Mouse (Mus musculus): Measurements from ENCODE around the gene Cfap126. TPM values are rescaled to one million over a fixed set of nuclear protein-coding genes. Genes with fewer than 3 reads are reported as not detected.

Gene Cfap126
- polyA plus RNA-seq, 1 experiment from 2014 or later: 1.5 TPM

DNA sequence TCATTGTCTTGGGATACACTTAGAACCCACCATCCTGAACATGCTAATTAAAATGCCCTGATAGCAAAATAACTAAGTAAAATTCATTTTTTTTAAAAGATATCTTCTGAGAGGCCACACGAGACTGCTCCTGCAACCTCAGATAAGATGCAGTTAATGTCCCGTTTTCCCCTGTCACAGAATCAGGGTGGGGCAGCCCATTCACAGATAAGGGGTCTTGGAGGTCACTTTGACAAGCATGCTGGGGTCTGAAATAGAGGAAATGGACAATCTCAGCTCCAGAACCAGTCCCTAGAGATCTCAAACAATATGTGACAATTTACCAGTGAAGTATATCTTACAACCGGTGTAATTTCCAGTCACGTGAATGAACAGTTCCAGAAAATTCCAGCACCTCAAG lies 2.6 kb downstream of the Cfap126 start:
- Histone ChIP-seq H3K4me1 (ENCODE audit: insufficient read depth) (peaks cover 24% of the 10 kb centered on the region), H3K4me3 (ENCODE audit: low read depth, low read length) (no peak overlapping the region), H3K27me3 (ENCODE audit: insufficient read depth, low read length) (no peaks in the 10 kb centered on the region), H3K9ac (replicated peaks) (no peak overlapping the region), H3K27ac (ENCODE audit: low read depth) (no peak overlapping the region), H3K4me2 (ENCODE audit: low read depth, low read length) (peak overlapping the region; percentile 23; the same call in 1 of the 2 replicates), H3K9me3 (ENCODE audit: low read length) (no peaks in the 10 kb centered on the region), H3K36me3 (replicated peaks; ENCODE audit: insufficient read depth, low read length) (no peaks in the 10 kb centered on the region)
- ATAC-seq: no peak
- DNase-seq: no peak
- no peak for TF ChIP-seq CTCF (IDR thresholded peaks at IDR 0.05; ENCODE audit: low read depth)
- no peak for TF ChIP-seq EP300 (IDR thresholded peaks at IDR 0.05; ENCODE audit: low read depth)
- 56% methylated on average over 4 of the region's 4 CpGs for WGBS (ENCODE audit: insufficient replicate concordance)

DNA sequence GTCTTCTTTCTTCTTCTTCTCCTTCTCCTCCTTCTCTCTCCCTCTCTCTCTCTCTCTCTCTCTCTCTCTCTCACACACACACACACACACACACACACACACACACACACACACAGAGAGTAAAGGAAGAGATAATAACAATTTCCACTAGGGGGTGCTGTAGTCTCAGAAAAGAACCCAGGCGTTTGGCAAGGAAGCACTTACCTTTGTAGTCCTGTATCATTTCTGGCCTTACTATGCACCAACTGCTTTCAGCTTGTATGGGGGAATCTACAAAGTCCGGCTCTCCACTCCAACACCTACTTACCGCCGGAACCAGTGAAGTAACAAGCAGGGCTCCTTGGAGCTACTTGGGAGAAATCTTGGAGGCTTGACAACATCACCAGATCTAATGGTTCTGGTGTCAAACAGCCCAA lies 4.6 kb downstream of the Cfap126 start:
- TF ChIP-seq CTCF (IDR thresholded peaks at IDR 0.05; ENCODE audit: low read depth): peak; percentile 79
- TF ChIP-seq EP300 (IDR thresholded peaks at IDR 0.05; ENCODE audit: low read depth): no peak
- Histone ChIP-seq H3K36me3 (replicated peaks; ENCODE audit: insufficient read depth, low read length) (no peaks in the 10 kb centered on the region), H3K4me3 (ENCODE audit: low read depth, low read length) (no peak overlapping the region), H3K4me2 (ENCODE audit: low read depth, low read length) (no peak overlapping the region), H3K27me3 (ENCODE audit: insufficient read depth, low read length) (no peaks in the 10 kb centered on the region), H3K27ac (ENCODE audit: low read depth) (no peak overlapping the region), H3K4me1 (ENCODE audit: insufficient read depth) (peaks cover 20% of the 10 kb centered on the region), H3K9ac (replicated peaks) (no peak overlapping the region), H3K9me3 (ENCODE audit: low read length) (no peaks in the 10 kb centered on the region)
- DNase-seq (peak; percentile 59), ATAC-seq (peak; percentile 56)
- 6% methylated on average over 4 of the region's 4 CpGs for WGBS (ENCODE audit: insufficient replicate concordance)

DNA sequence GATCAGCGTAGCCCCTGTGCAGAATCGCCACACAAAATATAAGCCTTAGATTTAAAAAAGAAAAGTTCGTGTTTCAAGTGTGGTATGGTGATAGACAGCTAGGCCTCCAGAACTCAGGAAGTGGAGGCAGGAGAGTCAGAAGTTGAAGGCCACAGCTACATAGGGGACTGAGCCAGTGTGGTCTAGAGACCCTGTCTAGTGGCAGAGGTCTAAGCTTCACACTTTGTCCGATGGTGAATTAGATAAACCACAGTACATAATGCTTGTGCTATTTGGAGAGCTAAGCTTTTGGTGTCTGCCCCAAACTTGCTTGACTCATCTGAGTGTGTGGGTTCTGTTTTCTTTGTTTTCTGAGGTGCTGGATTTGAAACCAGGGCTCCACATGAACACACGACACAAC lies 5.3 kb downstream of the Cfap126 start:
- Histone ChIP-seq H3K4me3 (ENCODE audit: low read depth, low read length) (no peak overlapping the region), H3K4me1 (ENCODE audit: insufficient read depth) (peaks cover 18% of the 10 kb centered on the region), H3K27me3 (ENCODE audit: insufficient read depth, low read length) (no peaks in the 10 kb centered on the region), H3K4me2 (ENCODE audit: low read depth, low read length) (no peak overlapping the region), H3K36me3 (replicated peaks; ENCODE audit: insufficient read depth, low read length) (no peaks in the 10 kb centered on the region), H3K9ac (replicated peaks) (no peak overlapping the region), H3K27ac (ENCODE audit: low read depth) (no peak overlapping the region), H3K9me3 (ENCODE audit: low read length) (no peaks in the 10 kb centered on the region)
- no peak for TF ChIP-seq EP300 (IDR thresholded peaks at IDR 0.05; ENCODE audit: low read depth)
- no peak for TF ChIP-seq CTCF (IDR thresholded peaks at IDR 0.05; ENCODE audit: low read depth)
- 75% methylated on average over 5 of the region's 5 CpGs for WGBS (ENCODE audit: insufficient replicate concordance)
- DNase-seq (no peak), ATAC-seq (no peak)

DNA sequence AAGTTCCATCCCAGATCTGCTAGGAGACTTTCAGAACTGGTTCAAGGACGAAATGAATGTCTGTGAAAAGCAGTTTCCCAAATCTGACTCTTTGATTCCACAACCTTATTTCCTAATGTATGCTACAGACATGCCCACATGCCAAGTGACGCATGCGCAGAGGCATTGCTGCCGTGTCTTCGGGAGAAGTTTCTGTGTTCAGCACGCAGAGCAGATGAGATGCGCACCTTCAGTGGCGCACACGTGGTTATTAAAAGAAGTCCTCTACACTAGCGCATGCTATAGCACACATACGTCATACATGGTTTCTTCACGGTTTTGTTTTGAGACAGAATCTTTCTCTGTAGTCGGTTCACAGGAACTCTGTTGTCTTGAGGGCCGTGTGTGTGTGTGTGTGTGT lies 5.7 kb downstream of the Cfap126 start:
- H3K27me3 ChIP-seq (ENCODE audit: insufficient read depth, low read length): no peaks in the 10 kb centered on the region
- DNase-seq (no peak), ATAC-seq (no peak)
- no peaks in the 10 kb centered on the region for H3K36me3 ChIP-seq (replicated peaks; ENCODE audit: insufficient read depth, low read length)
- H3K9me3 ChIP-seq (ENCODE audit: low read length): no peaks in the 10 kb centered on the region
- H3K9ac ChIP-seq (replicated peaks): no peak overlapping the region
- H3K4me1 ChIP-seq (ENCODE audit: insufficient read depth): peaks cover 16% of the 10 kb centered on the region; the same call in 1 of the 2 replicates
- TF ChIP-seq EP300 (IDR thresholded peaks at IDR 0.05; ENCODE audit: low read depth) (no peak), CTCF (IDR thresholded peaks at IDR 0.05; ENCODE audit: low read depth) (no peak)
- H3K4me2 ChIP-seq (ENCODE audit: low read depth, low read length): no peak overlapping the region
- H3K27ac ChIP-seq (ENCODE audit: low read depth): no peak overlapping the region
- H3K4me3 ChIP-seq (ENCODE audit: low read depth, low read length): no peak overlapping the region
- 82% methylated on average over 14 of the region's 14 CpGs for WGBS (ENCODE audit: insufficient replicate concordance)

DNA sequence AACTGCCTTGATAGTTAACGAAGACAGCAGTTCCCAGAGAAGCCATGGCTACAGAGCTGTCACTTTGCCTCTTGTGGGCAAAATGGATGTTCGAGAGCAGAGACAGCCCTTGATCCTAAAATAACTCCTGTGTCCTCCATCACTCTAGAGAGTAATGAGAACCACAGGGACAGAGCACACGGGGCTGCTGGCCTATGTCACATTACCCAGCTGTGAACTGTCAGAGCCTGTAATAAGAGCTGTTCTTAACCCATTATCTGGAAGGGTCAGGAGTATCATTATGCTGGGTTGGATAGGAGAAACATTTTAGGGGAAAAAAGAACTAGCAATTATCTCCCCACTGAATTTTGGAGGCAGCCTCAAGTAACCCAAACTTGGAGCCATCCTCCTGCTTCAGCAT lies 7.2 kb downstream of the Cfap126 start:
- TF ChIP-seq CTCF (IDR thresholded peaks at IDR 0.05; ENCODE audit: low read depth) (no peak), EP300 (IDR thresholded peaks at IDR 0.05; ENCODE audit: low read depth) (no peak)
- 65% methylated on average over 3 of the region's 3 CpGs for WGBS (ENCODE audit: insufficient replicate concordance)
- no peaks in the 10 kb centered on the region for H3K36me3 ChIP-seq (replicated peaks; ENCODE audit: insufficient read depth, low read length)
- ATAC-seq (no peak), DNase-seq (no peak)
- no peak overlapping the region for H3K27ac ChIP-seq (ENCODE audit: low read depth)
- no peak overlapping the region for H3K4me3 ChIP-seq (ENCODE audit: low read depth, low read length)
- no peaks in the 10 kb centered on the region for H3K27me3 ChIP-seq (ENCODE audit: insufficient read depth, low read length)
- peaks cover 20% of the 10 kb centered on the region for H3K4me1 ChIP-seq (ENCODE audit: insufficient read depth)
- H3K9me3 ChIP-seq (ENCODE audit: low read length): no peaks in the 10 kb centered on the region
- no peak overlapping the region for H3K9ac ChIP-seq (replicated peaks)
- H3K4me2 ChIP-seq (ENCODE audit: low read depth, low read length): no peak overlapping the region

DNA sequence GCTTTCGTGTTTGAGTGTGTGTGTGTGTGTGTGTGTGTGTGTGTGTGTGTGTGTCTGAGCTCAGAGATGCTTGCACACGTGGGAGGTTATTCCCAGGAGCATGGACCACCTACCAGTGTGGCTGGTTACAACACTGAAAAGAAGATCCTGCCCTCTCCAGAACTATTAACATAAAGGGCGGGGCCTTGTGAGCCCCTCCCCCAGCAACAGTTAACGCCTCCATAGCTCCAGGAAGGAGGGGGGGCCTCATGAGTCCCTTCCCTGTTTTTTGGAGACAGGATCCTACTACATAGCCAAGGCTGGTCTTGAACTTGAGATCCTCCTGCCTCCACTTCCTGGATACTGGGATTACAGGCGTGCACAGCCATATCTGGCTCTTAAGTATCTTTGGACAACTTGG lies 8.1 kb downstream of the Cfap126 start:
- WGBS (ENCODE audit: insufficient replicate concordance): 42% methylated on average over 5 of the region's 5 CpGs
- Histone ChIP-seq H3K4me3 (ENCODE audit: low read depth, low read length) (no peak overlapping the region), H3K27ac (ENCODE audit: low read depth) (no peak overlapping the region), H3K4me2 (ENCODE audit: low read depth, low read length) (no peak overlapping the region), H3K4me1 (ENCODE audit: insufficient read depth) (peaks cover 16% of the 10 kb centered on the region), H3K27me3 (ENCODE audit: insufficient read depth, low read length) (no peaks in the 10 kb centered on the region), H3K9me3 (ENCODE audit: low read length) (no peaks in the 10 kb centered on the region), H3K9ac (replicated peaks) (no peak overlapping the region), H3K36me3 (replicated peaks; ENCODE audit: insufficient read depth, low read length) (no peaks in the 10 kb centered on the region; the same call in 1 of the 2 replicates)
- no peak for DNase-seq
- ATAC-seq: no peak
- TF ChIP-seq EP300 (IDR thresholded peaks at IDR 0.05; ENCODE audit: low read depth): no peak
- no peak for TF ChIP-seq CTCF (IDR thresholded peaks at IDR 0.05; ENCODE audit: low read depth)

DNA sequence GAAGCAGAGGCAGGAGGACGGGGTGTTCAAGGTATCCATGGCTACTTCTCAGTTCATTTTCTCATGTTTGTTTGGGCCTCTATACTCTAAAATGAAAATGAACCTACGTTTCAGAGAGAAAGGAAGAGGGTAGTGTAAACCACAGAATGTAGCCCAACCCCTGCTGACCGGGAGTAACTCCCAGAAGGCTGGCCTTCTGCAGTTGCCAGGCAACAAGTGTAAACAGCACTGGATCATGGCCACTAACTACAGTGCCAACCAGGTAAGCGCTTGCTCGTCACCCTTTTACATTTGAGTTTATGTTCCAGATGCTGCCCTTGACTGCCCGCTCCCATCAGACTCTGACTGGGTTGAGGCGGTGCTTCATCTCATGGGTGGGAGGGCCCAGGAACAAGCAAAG lies 9.2 kb downstream of the Cfap126 start:
- 0 out of 2 replicates have a peak overlapping the region, but pooled peaks have one; percentile 24 for H3K27ac ChIP-seq (ENCODE audit: low read depth)
- TF ChIP-seq CTCF (IDR thresholded peaks at IDR 0.05; ENCODE audit: low read depth) (no peak), EP300 (IDR thresholded peaks at IDR 0.05; ENCODE audit: low read depth) (no peak)
- peak; percentile 71 for ATAC-seq

More for the DNA sequence above, 9.2 kb downstream of the Cfap126 start:
- Histone ChIP-seq H3K27me3 (ENCODE audit: insufficient read depth, low read length) (no peaks in the 10 kb centered on the region), H3K4me3 (ENCODE audit: low read depth, low read length) (no peak overlapping the region), H3K36me3 (replicated peaks; ENCODE audit: insufficient read depth, low read length) (peaks cover 2% of the 10 kb centered on the region), H3K4me1 (ENCODE audit: insufficient read depth) (peaks cover 16% of the 10 kb centered on the region), H3K9ac (replicated peaks) (no peak overlapping the region), H3K4me2 (ENCODE audit: low read depth, low read length) (peak overlapping the region; percentile 34), H3K9me3 (ENCODE audit: low read length) (no peaks in the 10 kb centered on the region)
- DNase-seq: peak; percentile 57
- WGBS (ENCODE audit: insufficient replicate concordance): 31% methylated on average over 7 of the region's 7 CpGs

Measured in liver, postnatal 0 days (tissue).